Mouse (Mus musculus): Measurements from ENCODE around the gene Tubb1.

DNA sequence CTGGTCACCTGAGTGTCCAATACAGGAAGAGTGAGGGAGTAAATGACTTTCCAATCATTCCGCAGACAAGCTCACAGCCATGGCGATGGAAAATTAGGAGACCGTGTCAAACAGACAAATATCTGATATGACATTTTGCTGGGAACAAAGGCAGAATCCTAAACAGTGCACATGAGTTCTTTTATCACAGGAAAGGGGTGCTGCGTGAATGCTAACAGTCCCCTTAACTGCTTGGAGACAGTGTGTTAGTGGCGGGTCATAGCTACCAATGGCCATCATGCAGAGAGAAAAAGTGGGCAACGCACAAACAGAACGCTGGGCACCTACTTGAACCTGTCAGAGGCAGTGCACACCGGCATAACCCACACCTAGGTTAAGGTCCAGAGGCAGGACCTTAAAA lies 51.0 kb downstream of the Tubb1 start:
- TF ChIP-seq POLR2A (IDR thresholded peaks at IDR 0.05; ENCODE audit: insufficient read depth, low read depth, low read length) (no peak), CTCF (IDR thresholded peaks at IDR 0.05; ENCODE audit: insufficient read depth, low read depth, low read length) (no peak)
